Mouse (Mus musculus): Measurements from ENCODE around the gene Trim67. TPM values are rescaled to one million over a fixed set of nuclear protein-coding genes. Genes with fewer than 3 reads are reported as not detected.
A peak's percentile ranks its signal among the peaks of the same experiment; 100 is the strongest.

Trim67 gene
- total RNA-seq, 1 experiment from 2014 or later, result not detected

- peak; percentile 83 for ATAC-seq (replicated peaks; ENCODE audit: low read depth, poor library complexity, severe bottlenecking)
Measured at GRCm38 (mm10) chr8:124793172-124793651, 320 bp downstream of the Trim67 start.

- no peak; the same call in 1 of the 2 replicates for ATAC-seq (replicated peaks; ENCODE audit: low read depth, poor library complexity, severe bottlenecking)
Measured at GRCm38 (mm10) chr8:124793661-124794485, 981 bp downstream of the Trim67 start.

- peak; percentile 48 for ATAC-seq (replicated peaks; ENCODE audit: low read depth, poor library complexity, severe bottlenecking)
Measured at GRCm38 (mm10) chr8:124794486-124794780, 1.5 kb downstream of the Trim67 start.

GRCm38 (mm10) chr8:124795781-124796488, 3.0 kb downstream of the Trim67 start:
- ATAC-seq (replicated peaks; ENCODE audit: low read depth, poor library complexity, severe bottlenecking), result no peak

- no peak for ATAC-seq (replicated peaks; ENCODE audit: low read depth, poor library complexity, severe bottlenecking)
Measured at GRCm38 (mm10) chr8:124800542-124800941, 7.7 kb downstream of the Trim67 start.

- ATAC-seq (replicated peaks; ENCODE audit: low read depth, poor library complexity, severe bottlenecking), result no peak
Measured at GRCm38 (mm10) chr8:124803824-124804702, 11.2 kb downstream of the Trim67 start.

- no peak for ATAC-seq (replicated peaks; ENCODE audit: low read depth, poor library complexity, severe bottlenecking)
Measured at GRCm38 (mm10) chr8:124805990-124806389, 13.1 kb downstream of the Trim67 start.

GRCm38 (mm10) chr8:124809419-124809818, 16.5 kb downstream of the Trim67 start:
- ATAC-seq (replicated peaks; ENCODE audit: low read depth, poor library complexity, severe bottlenecking), result peak; percentile 54; the same call in 1 of the 2 replicates

GRCm38 (mm10) chr8:124810056-124810610, 17.2 kb downstream of the Trim67 start:
- 0 out of 2 replicates have a peak, but pooled peaks have one; percentile 32 for ATAC-seq (replicated peaks; ENCODE audit: low read depth, poor library complexity, severe bottlenecking)

- no peak for ATAC-seq (replicated peaks; ENCODE audit: low read depth, poor library complexity, severe bottlenecking)
Measured at GRCm38 (mm10) chr8:124810689-124811394, 17.9 kb downstream of the Trim67 start.

- no peak for ATAC-seq (replicated peaks; ENCODE audit: low read depth, poor library complexity, severe bottlenecking)
Measured at GRCm38 (mm10) chr8:124813326-124813725, 20.4 kb downstream of the Trim67 start.

- ATAC-seq (replicated peaks; ENCODE audit: low read depth, poor library complexity, severe bottlenecking), result no peak
Measured at GRCm38 (mm10) chr8:124815870-124816269, 23.0 kb downstream of the Trim67 start.

- no peak for ATAC-seq (replicated peaks; ENCODE audit: low read depth, poor library complexity, severe bottlenecking)
Measured at GRCm38 (mm10) chr8:124816866-124817265, 24.0 kb downstream of the Trim67 start.

- no peak for ATAC-seq (replicated peaks; ENCODE audit: low read depth, poor library complexity, severe bottlenecking)
Measured at GRCm38 (mm10) chr8:124817361-124817760, 24.5 kb downstream of the Trim67 start.

- ATAC-seq (replicated peaks; ENCODE audit: low read depth, poor library complexity, severe bottlenecking), result no peak
Measured at GRCm38 (mm10) chr8:124819612-124820115, 26.8 kb downstream of the Trim67 start.

GRCm38 (mm10) chr8:124820125-124820524, 27.2 kb downstream of the Trim67 start:
- ATAC-seq (replicated peaks; ENCODE audit: low read depth, poor library complexity, severe bottlenecking), result no peak

- ATAC-seq (replicated peaks; ENCODE audit: low read depth, poor library complexity, severe bottlenecking), result no peak
Measured at GRCm38 (mm10) chr8:124823497-124823896, 30.6 kb downstream of the Trim67 start.

- ATAC-seq (replicated peaks; ENCODE audit: low read depth, poor library complexity, severe bottlenecking), result no peak
Measured at GRCm38 (mm10) chr8:124826658-124827057, 33.8 kb downstream of the Trim67 start.

GRCm38 (mm10) chr8:124827387-124827786, 34.5 kb downstream of the Trim67 start:
- ATAC-seq (replicated peaks; ENCODE audit: low read depth, poor library complexity, severe bottlenecking), result peak; percentile 58; the same call in 1 of the 2 replicates
